Mouse (Mus musculus) kidney, embryonic 14.5 days (tissue): ENCODE measurements around the gene Grin2a. TPM values are rescaled to one million over a fixed set of nuclear protein-coding genes. Genes with fewer than 3 reads are reported as not detected.
A peak's percentile ranks its signal among the peaks of the same experiment; 100 is the strongest.

Experiments
- ATAC-seq: fragments of 200-750 bp; cut with Nextera tagmentation; 2 replicates; pipeline ENCODE4 v1.8.0; 2017; ENCODE audit warnings: moderate number of reproducible peaks, mild to moderate bottlenecking, moderate TSS enrichment, moderate library complexity; ENCODE audit not compliant: low FRiP score, low TSS enrichment
- H3K27ac ChIP-seq: fragments of 300-500 bp; sonication (generic); 2 replicates; pipeline ENCODE4 v1.5.1; 2014; ENCODE audit warnings: low read depth, mild to moderate bottlenecking, low read length, moderate library complexity, mixed read lengths
- H3K27me3 ChIP-seq: fragments of 300-500 bp; sonication (generic); 2 replicates; pipeline ENCODE4 v1.6.1; 2014; ENCODE audit warnings: mild to moderate bottlenecking, low read length; ENCODE audit not compliant: control insufficient read depth, insufficient read depth
- H3K36me3 ChIP-seq: fragments of 300-500 bp; sonication (generic); 2 replicates; pipeline ENCODE4 v1.6.1; 2014; ENCODE audit warnings: low read length, mixed read lengths; ENCODE audit not compliant: control insufficient read depth, insufficient read depth
- H3K4me1 ChIP-seq: fragments of 300-500 bp; sonication (generic); 2 replicates; pipeline ENCODE4 v1.6.1; 2014; ENCODE audit warnings: low read length, mixed read lengths; ENCODE audit not compliant: control insufficient read depth, insufficient read depth
- H3K4me2 ChIP-seq: fragments of 300-500 bp; sonication (generic); replicated peaks from 2 replicates; pipeline ENCODE4 v1.6.1; 2014; ENCODE audit warnings: low read depth, mild to moderate bottlenecking, low read length
- H3K4me3 ChIP-seq: fragments of 300-500 bp; sonication (generic); 2 replicates; pipeline ENCODE4 v1.5.1; 2014; ENCODE audit warnings: mild to moderate bottlenecking, low read length
- H3K9ac ChIP-seq: fragments of 300-500 bp; sonication (generic); 2 replicates; pipeline ENCODE4 v1.6.1; 2014; ENCODE audit warnings: low read depth, mild to moderate bottlenecking, low read length, moderate library complexity
- H3K9me3 ChIP-seq: fragments of 300-500 bp; sonication (generic); 2 replicates; pipeline ENCODE4 v1.6.1; 2016; ENCODE audit warnings: low read length; ENCODE audit not compliant: control insufficient read depth
- WGBS: fragments of 180-500 bp; shearing (Covaris S2); extraction: QIAGEN DNeasy Blood & Tissue Kit; methylation state at CpG from one replicate; pipeline ENCODE4 v1.1.7; 2014; 5-methylcytosine and 5-hydroxymethylcytosine counted together
- polyA plus RNA-seq: library from polyadenylated mRNA; unstranded; fragments of >200 nt; fragmentation: Nextera tagmentation; extraction: Ambion mirVana; gene quantifications from 2 replicates; pipeline ENCODE4 v1.2.1, GENCODE M21; 2014

Grin2a gene
- polyA plus RNA-seq, 1 experiment from 2014 or later, result 0.42 TPM

GRCm38 (mm10) chr16:9985041-9985440 lies 10.3 kb downstream of the Grin2a start:
- Histone ChIP-seq H3K4me3 (no peak overlapping the region), H3K4me1 (no peaks in the 10 kb centered on the region), H3K9ac (no peak overlapping the region), H3K4me2 (no peak overlapping the region), H3K36me3 (no peaks in the 10 kb centered on the region), H3K27ac (no peak overlapping the region), H3K27me3 (0 out of 2 replicates have a peak, but pooled peaks cover 2% of the 10 kb centered on the region), H3K9me3 (no peaks in the 10 kb centered on the region)
- 38% methylated on average over 3 of the region's 3 CpGs for WGBS
- peak; percentile 79 for ATAC-seq

GRCm38 (mm10) chr16:9980641-9981040 lies 14.7 kb downstream of the Grin2a start:
- Histone ChIP-seq H3K9me3 (no peaks in the 10 kb centered on the region), H3K4me3 (no peak overlapping the region), H3K4me1 (no peaks in the 10 kb centered on the region), H3K9ac (no peak overlapping the region), H3K27me3 (no peaks in the 10 kb centered on the region), H3K4me2 (no peak overlapping the region), H3K36me3 (no peaks in the 10 kb centered on the region), H3K27ac (no peak overlapping the region)
- 27% methylated on average over 2 of the region's 2 CpGs for WGBS
- ATAC-seq, result no peak

DNA sequence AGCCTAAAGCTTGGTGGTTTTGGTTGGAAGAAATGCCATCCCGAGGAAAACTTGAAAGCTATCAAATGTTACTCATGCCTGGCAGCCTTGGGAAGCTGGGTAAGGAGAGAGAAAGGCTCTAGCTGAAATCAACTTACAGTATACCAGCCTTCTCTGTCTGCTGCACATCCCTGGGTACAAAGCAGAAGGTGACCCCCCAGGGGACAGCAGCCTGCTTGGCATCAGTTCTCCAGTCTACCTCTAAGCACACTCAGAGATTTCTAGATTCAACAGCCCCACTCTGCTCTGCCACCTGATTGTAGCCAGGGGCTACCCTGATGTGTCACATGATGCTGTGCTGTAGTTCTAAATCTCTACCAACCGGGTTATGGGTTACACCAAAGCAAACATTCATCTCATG lies 17.2 kb downstream of the Grin2a start:
- H3K36me3 ChIP-seq, result no peaks in the 10 kb centered on the region
- no peak overlapping the region for H3K4me3 ChIP-seq
- H3K4me1 ChIP-seq, result no peaks in the 10 kb centered on the region
- H3K9me3 ChIP-seq, result no peaks in the 10 kb centered on the region
- no peak for ATAC-seq
- H3K9ac ChIP-seq, result no peak overlapping the region
- no peaks in the 10 kb centered on the region for H3K27me3 ChIP-seq
- no peak overlapping the region for H3K27ac ChIP-seq
- no peak overlapping the region for H3K4me2 ChIP-seq
- WGBS, result 74% methylated on average over 2 of the region's 2 CpGs

DNA sequence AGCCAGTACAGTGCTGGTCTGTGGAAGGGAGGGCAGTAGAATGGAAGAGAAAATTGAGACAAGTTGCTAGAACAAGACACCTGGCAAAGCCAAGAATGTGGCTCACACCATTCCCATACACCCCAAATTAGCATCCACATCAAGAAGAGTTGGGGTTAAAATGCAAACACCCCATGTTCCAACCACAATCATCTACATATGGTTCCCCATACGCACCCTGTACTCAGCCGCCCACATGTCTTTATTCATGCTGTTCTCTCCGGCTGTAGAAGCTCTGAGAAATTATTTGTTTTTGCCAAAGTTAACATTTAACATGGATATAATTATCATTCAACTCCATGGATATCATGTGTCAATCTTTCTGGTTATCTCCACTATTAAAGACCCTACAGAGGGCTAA lies 22.7 kb downstream of the Grin2a start:
- Histone ChIP-seq H3K27ac (no peak overlapping the region), H3K27me3 (no peaks in the 10 kb centered on the region), H3K9ac (no peak overlapping the region), H3K9me3 (no peaks in the 10 kb centered on the region), H3K36me3 (no peaks in the 10 kb centered on the region), H3K4me1 (no peaks in the 10 kb centered on the region), H3K4me3 (no peak overlapping the region), H3K4me2 (no peak overlapping the region)
- WGBS, result 90% methylated on average over 3 of the region's 3 CpGs
- no peak for ATAC-seq

DNA sequence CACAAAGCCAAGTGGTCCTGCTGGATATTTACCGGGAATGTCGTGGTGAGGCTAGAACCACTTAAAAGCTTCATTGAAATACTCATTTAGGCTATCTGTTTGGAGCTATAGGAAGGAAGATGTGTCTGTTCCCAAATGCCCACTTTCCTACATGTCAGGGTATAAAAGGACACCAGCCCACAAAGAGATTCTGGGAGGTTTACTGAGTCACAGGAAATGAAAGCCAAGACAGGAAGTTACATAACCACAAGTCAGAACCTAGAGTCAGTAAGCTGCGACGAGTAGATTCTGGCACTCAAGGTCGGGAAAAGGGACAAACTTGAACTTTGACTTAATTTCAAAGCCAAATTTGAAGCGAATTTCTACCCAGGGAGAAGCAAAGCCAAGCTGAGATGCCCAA lies 30.9 kb downstream of the Grin2a start:
- no peaks in the 10 kb centered on the region for H3K27me3 ChIP-seq
- WGBS, result 86% methylated on average over 6 of the region's 6 CpGs
- no peaks in the 10 kb centered on the region for H3K9me3 ChIP-seq
- H3K27ac ChIP-seq, result no peak overlapping the region
- H3K4me1 ChIP-seq, result no peaks in the 10 kb centered on the region
- H3K36me3 ChIP-seq, result no peaks in the 10 kb centered on the region
- H3K9ac ChIP-seq, result no peak overlapping the region
- H3K4me2 ChIP-seq, result no peak overlapping the region
- no peak overlapping the region for H3K4me3 ChIP-seq
- no peak for ATAC-seq

GRCm38 (mm10) chr16:9962482-9962881 lies 32.9 kb downstream of the Grin2a start:
- 93% methylated on average over 1 of the region's 1 CpGs for WGBS

GRCm38 (mm10) chr16:9959340-9959739 lies 36.0 kb downstream of the Grin2a start:
- no peak overlapping the region for H3K9ac ChIP-seq
- H3K27ac ChIP-seq, result no peak overlapping the region
- no peaks in the 10 kb centered on the region for H3K4me1 ChIP-seq
- no peak overlapping the region for H3K4me3 ChIP-seq
- no peak overlapping the region for H3K4me2 ChIP-seq
- H3K27me3 ChIP-seq, result no peaks in the 10 kb centered on the region
- H3K9me3 ChIP-seq, result no peaks in the 10 kb centered on the region
- ATAC-seq, result no peak
- 41% methylated on average over 1 of the region's 1 CpGs for WGBS
- no peaks in the 10 kb centered on the region for H3K36me3 ChIP-seq

More at GRCm38 (mm10) chr16:9962482-9962881, 32.9 kb downstream of the Grin2a start:
- Histone ChIP-seq H3K27me3 (no peaks in the 10 kb centered on the region), H3K4me1 (no peaks in the 10 kb centered on the region), H3K4me3 (no peak overlapping the region), H3K9me3 (no peaks in the 10 kb centered on the region), H3K27ac (no peak overlapping the region), H3K36me3 (no peaks in the 10 kb centered on the region), H3K9ac (no peak overlapping the region), H3K4me2 (no peak overlapping the region)
- no peak for ATAC-seq

- H3K4me1 ChIP-seq, result no peaks in the 10 kb centered on the region
- no peaks in the 10 kb centered on the region for H3K36me3 ChIP-seq
- ATAC-seq, result no peak
- H3K9me3 ChIP-seq, result no peaks in the 10 kb centered on the region
- no peaks in the 10 kb centered on the region for H3K27me3 ChIP-seq
- H3K9ac ChIP-seq, result no peak overlapping the region
- H3K4me2 ChIP-seq, result no peak overlapping the region
- no peak overlapping the region for H3K4me3 ChIP-seq
- 49% methylated on average over 5 of the region's 5 CpGs for WGBS
- H3K27ac ChIP-seq, result no peak overlapping the region
Observed at GRCm38 (mm10) chr16:9954266-9954665, 41.1 kb downstream of the Grin2a start.

DNA sequence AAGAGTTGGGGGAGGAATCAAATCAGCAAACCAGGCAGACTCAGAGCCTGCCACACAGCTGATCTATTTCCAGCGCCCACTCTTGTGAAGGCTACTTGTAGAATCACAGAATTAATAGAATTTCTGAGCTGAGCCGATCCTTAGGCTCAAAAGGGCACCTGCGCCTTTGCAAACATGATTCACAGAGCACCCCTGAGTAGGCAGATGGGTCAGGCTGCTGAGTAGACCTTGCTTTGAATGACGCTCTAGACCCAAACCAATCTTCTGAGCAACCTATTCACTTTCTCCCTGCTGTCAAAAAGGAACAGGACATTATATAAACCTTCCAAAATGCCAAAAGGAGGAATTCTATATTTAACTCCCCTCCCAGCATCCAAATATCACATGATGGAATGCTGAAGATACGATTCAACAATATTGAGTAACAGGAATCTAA lies 41.9 kb downstream of the Grin2a start:
- ATAC-seq, result no peak
- no peak overlapping the region for H3K9ac ChIP-seq
- no peak overlapping the region for H3K4me2 ChIP-seq
- no peak overlapping the region for H3K27ac ChIP-seq
- H3K4me3 ChIP-seq, result no peak overlapping the region
- no peaks in the 10 kb centered on the region for H3K36me3 ChIP-seq
- 87% methylated on average over 5 of the region's 5 CpGs for WGBS
- no peaks in the 10 kb centered on the region for H3K9me3 ChIP-seq
- no peaks in the 10 kb centered on the region for H3K27me3 ChIP-seq
- H3K4me1 ChIP-seq, result no peaks in the 10 kb centered on the region
